10 mouse cellular contexts compared by ENCODE assay signal in the genomic region with DNA sequence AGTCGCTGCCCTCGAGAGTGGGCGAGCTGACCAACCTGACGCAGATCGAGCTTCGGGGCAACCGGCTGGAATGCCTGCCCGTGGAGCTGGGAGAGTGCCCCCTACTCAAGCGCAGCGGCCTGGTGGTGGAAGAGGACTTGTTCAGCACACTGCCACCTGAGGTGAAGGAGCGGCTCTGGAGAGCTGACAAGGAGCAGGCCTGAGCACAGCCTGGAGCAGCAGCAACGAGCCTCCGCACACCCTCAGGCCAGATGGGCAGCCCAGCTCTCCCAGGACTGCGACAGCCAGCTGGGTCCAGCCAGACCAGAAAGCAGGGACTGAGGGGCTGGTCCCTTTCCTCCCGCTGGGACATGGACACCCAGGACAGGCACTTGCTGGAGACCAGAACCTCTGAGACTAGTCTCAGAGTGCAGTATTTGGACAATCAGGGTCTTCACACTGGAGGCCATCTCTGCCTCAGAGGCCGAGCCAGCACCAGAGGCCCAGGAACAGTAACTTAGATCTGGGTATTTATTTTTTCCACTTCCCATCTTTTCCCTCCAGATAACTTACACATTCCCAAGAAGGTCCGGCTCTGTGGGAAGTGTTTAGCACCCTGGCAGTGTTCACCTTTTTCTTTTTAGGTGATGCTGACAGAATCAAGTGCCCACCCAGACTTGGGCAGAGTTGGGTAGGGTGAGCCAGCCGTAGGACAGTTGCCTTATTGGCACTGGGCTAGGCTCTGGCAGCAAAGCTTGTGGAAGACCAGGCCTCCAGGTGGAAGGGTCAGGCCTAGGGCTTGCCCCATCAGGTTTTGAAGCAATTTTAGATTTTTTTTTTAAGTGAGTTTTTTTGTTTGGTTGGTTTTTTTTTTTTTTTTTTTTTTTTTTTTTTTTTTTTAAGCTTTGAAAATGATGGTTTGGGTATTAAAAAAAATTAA. TPM values are rescaled to one million over a fixed set of nuclear protein-coding genes. Genes with fewer than 3 reads are reported as not detected.
A peak's percentile ranks its signal among the peaks of the same experiment; 100 is the strongest.
DNase-seq lines count a peak whose midpoint lies in the region; ATAC-seq and TF ChIP-seq lines count a peak whose summit lies in the region.
"Had no signal": no experiment of that assay in that cellular context is flagged by ENCODE, and none has a peak within 500 bp of the region (broad histone marks: within the 10 kb centered on the region; RNA-seq: fewer than 3 reads in every experiment).

No protein-coding gene starts in this region.

- DNase-seq in cerebellum, adult 2 months = peak; percentile 40 to 56
- no peak for DNase-seq in cerebellum, adult 9-11 months
- DNase-seq in CH12.LX (ENCODE audit: extremely low read depth) = no peak
- no peak for DNase-seq in layer of hippocampus, postnatal 14 days (ENCODE audit: low spot score in 2 of 2)
- DNase-seq in urinary bladder, postnatal 14 days (ENCODE audit: low spot score) = no peak

- no peak overlapping the region for H3K9ac ChIP-seq in intestine, postnatal 0 days (ENCODE audit: low read depth, low read length)
- H3K9ac ChIP-seq in intestine, embryonic 15.5 days = no peak overlapping the region
- H3K9ac ChIP-seq in CH12.LX (ENCODE audit: insufficient read depth, low read depth) = no peak overlapping the region
- no peak overlapping the region for H3K9ac ChIP-seq in heart, embryonic 14.5 days (ENCODE audit: low read length)

- no peak overlapping the region for H3K4me3 ChIP-seq in cerebellum, adult 2 months (replicated peaks; ENCODE audit: insufficient read depth, low read depth, low read length)
- no peak overlapping the region for H3K4me3 ChIP-seq in intestine, postnatal 0 days (ENCODE audit: low read depth, low read length)
- H3K4me3 ChIP-seq in intestine, embryonic 15.5 days (replicated peaks) = no peak overlapping the region
- H3K4me3 ChIP-seq in CH12.LX (replicated peaks in 1 of 3; ENCODE audit: low read depth in 2 of 3, low read length in 2 of 3, poor library complexity in 1 of 3) = no peak overlapping the region
- H3K4me3 ChIP-seq in heart, embryonic 14.5 days (ENCODE audit: control insufficient read depth in 1 of 2, insufficient read depth in 1 of 2, low read depth in 1 of 2, low read length in 2 of 2) = no peak overlapping the region

- no peak for TF ChIP-seq RAD21 in CH12.LX (IDR thresholded peaks at IDR 0.05; ENCODE audit: low read depth, low read length)

- TF ChIP-seq POLR2A in cerebellum, adult 2 months (IDR thresholded peaks at IDR 0.05; ENCODE audit: borderline replicate concordance, insufficient read depth, low read length) = no peak
- TF ChIP-seq POLR2A in CH12.LX (IDR thresholded peaks at IDR 0.05; ENCODE audit: low read depth, low read length) = no peak

- no peaks in the 10 kb centered on the region for H3K9me3 ChIP-seq in intestine, postnatal 0 days (ENCODE audit: control insufficient read depth)
- H3K9me3 ChIP-seq in intestine, embryonic 15.5 days = no peaks in the 10 kb centered on the region
- H3K9me3 ChIP-seq in CH12.LX (replicated peaks; ENCODE audit: low read length) = no peaks in the 10 kb centered on the region
- no peaks in the 10 kb centered on the region for H3K9me3 ChIP-seq in heart, embryonic 14.5 days (ENCODE audit: control insufficient read depth, low read length)

- TF ChIP-seq CTCF in cerebellum, adult 2 months (IDR thresholded peaks at IDR 0.05; ENCODE audit: borderline replicate concordance, insufficient read depth, low read depth, low read length) = no peak
- no peak for TF ChIP-seq CTCF in intestine, postnatal 0 days (IDR thresholded peaks at IDR 0.05; ENCODE audit: low read depth)
- no peak for TF ChIP-seq CTCF in CH12.LX (conservative IDR thresholded peaks at IDR 0.05 in 1 of 2, IDR thresholded peaks at IDR 0.05 in 1 of 2; ENCODE audit: low read depth in 2 of 2, low read length in 2 of 2)

- peaks cover 61% of the 10 kb centered on the region for H3K36me3 ChIP-seq in intestine, postnatal 0 days (ENCODE audit: control insufficient read depth, insufficient read depth)
- H3K36me3 ChIP-seq in intestine, embryonic 15.5 days = peaks cover 26% of the 10 kb centered on the region
- peaks cover 24 to 71% of the 10 kb centered on the region in 2 experiments for H3K36me3 ChIP-seq in CH12.LX (replicated peaks in 1 of 2; ENCODE audit: control insufficient read depth in 1 of 2, insufficient read depth in 1 of 2, low read length in 1 of 2)
- peaks cover 64% of the 10 kb centered on the region for H3K36me3 ChIP-seq in heart, embryonic 14.5 days (ENCODE audit: control insufficient read depth, insufficient read depth, low read length)

- no peaks in the 10 kb centered on the region for H3K79me2 ChIP-seq in CH12.LX (replicated peaks; ENCODE audit: control insufficient read depth, extremely low read depth, insufficient read depth, poor library complexity, severe bottlenecking)

- dilution Hi-C loops in CH12.LX (cut with MboI; ENCODE audit: extremely low pct_ligation_motif_present, extremely low pct_unique_long_range_greater_than_20kb, low sequenced_read_pairs) = no loop called here

- peaks cover 61% of the 10 kb centered on the region for H3K4me1 ChIP-seq in cerebellum, adult 2 months (ENCODE audit: control insufficient read depth, insufficient read depth, low read length)
- 0 out of 2 replicates have a peak, but pooled peaks cover 12% of the 10 kb centered on the region for H3K4me1 ChIP-seq in intestine, postnatal 0 days (replicated peaks; ENCODE audit: control insufficient read depth, insufficient read depth, low read length)
- peaks cover 33% of the 10 kb centered on the region for H3K4me1 ChIP-seq in intestine, embryonic 15.5 days (replicated peaks)
- H3K4me1 ChIP-seq in CH12.LX (ENCODE audit: control insufficient read depth in 1 of 2, insufficient read depth in 2 of 2) = peaks cover 23 to 52% of the 10 kb centered on the region in 2 experiments
- peaks cover 62 to 76% of the 10 kb centered on the region in 2 experiments for H3K4me1 ChIP-seq in heart, embryonic 14.5 days (ENCODE audit: control insufficient read depth in 2 of 2, insufficient read depth in 2 of 2, low read length in 2 of 2)

- no peak for ATAC-seq in intestine, postnatal 0 days
- no peak for ATAC-seq in intestine, embryonic 15.5 days
- no peak for ATAC-seq in heart, embryonic 14.5 days (ENCODE audit: insufficient number of reproducible peaks, insufficient read depth, low FRiP score, low read depth)

- in situ Hi-C loops in CH12.LX (cut with MboI; ENCODE audit: low pct_ligation_motif_present, low pct_unique_long_range_greater_than_20kb, low sequenced_read_pairs) = no loop called here

- TF ChIP-seq EP300 in CH12.LX (IDR thresholded peaks at IDR 0.05; ENCODE audit: low read length) = no peak

- WGBS in cerebellum, adult 2 months = 28% methylated on average over 18 of the region's 18 CpGs
- WGBS in intestine, postnatal 0 days = 92% methylated on average over 18 of the region's 18 CpGs
- 90% methylated on average over 18 of the region's 18 CpGs for WGBS in intestine, embryonic 15.5 days
- WGBS in heart, embryonic 14.5 days = 87% methylated on average over 18 of the region's 18 CpGs

- H3K4me2 ChIP-seq in intestine, postnatal 0 days (replicated peaks; ENCODE audit: low read depth) = no peak overlapping the region
- no peak overlapping the region for H3K4me2 ChIP-seq in intestine, embryonic 15.5 days (replicated peaks)
- no peak overlapping the region for H3K4me2 ChIP-seq in CH12.LX (ENCODE audit: insufficient read depth, low read depth, poor library complexity, severe bottlenecking)
- H3K4me2 ChIP-seq in heart, embryonic 14.5 days (ENCODE audit: low read length) = no peak overlapping the region

- no peaks in the 10 kb centered on the region for H3K27me3 ChIP-seq in cerebellum, adult 2 months (ENCODE audit: control insufficient read depth, insufficient read depth, low read length)
- H3K27me3 ChIP-seq in intestine, postnatal 0 days (replicated peaks; ENCODE audit: control insufficient read depth, insufficient read depth, low read length) = no peaks in the 10 kb centered on the region
- H3K27me3 ChIP-seq in intestine, embryonic 15.5 days (replicated peaks) = no peaks in the 10 kb centered on the region
- no peaks in the 10 kb centered on the region for H3K27me3 ChIP-seq in CH12.LX (replicated peaks)
- H3K27me3 ChIP-seq in heart, embryonic 14.5 days (ENCODE audit: control insufficient read depth, insufficient read depth, low read length) = no peaks in the 10 kb centered on the region

- H3K27ac ChIP-seq in cerebellum, adult 2 months (ENCODE audit: insufficient read depth, low read length) = peak overlapping the region; percentile 82
- H3K27ac ChIP-seq in intestine, postnatal 0 days (ENCODE audit: low read depth, low read length) = peak overlapping the region; percentile 51
- no peak overlapping the region for H3K27ac ChIP-seq in intestine, embryonic 15.5 days
- H3K27ac ChIP-seq in CH12.LX (ENCODE audit: insufficient read depth, low read depth) = no peak overlapping the region
- H3K27ac ChIP-seq in heart, embryonic 14.5 days (replicated peaks in 1 of 2; ENCODE audit: control insufficient read depth in 1 of 2, insufficient read depth in 1 of 2, low read depth in 2 of 2, low read length in 2 of 2) = peak overlapping the region; percentile 8 to 51; a peak in 3 of 4 replicates

RNA-seq across cellular contexts. Expression of a gene that starts 3.8 kb away (rescaled TPM):
- polyA plus RNA-seq in cerebellum, adult 2 months (2012; rRNA removed) = 25.7 and 30.2 TPM in 2 replicates
- 3.1 and 3.7 TPM in 2 replicates for polyA plus RNA-seq in intestine, postnatal 0 days (2015; fragmentation: Nextera tagmentation; extraction: Ambion mirVana)
- 9.8 and 11.5 TPM in 2 replicates for polyA plus RNA-seq in intestine, embryonic 15.5 days (2015; fragmentation: Nextera tagmentation; extraction: Ambion mirVana)
- total RNA-seq in CH12.LX (2012; rRNA removed) (3.1 and 8.9 TPM in 2 replicates), CH12.LX (2014; rRNA removed) (5.7 and 7.1 TPM in 2 replicates)
- polyA plus RNA-seq in CH12.LX (2012; ENCODE audit: insufficient read length, low read depth) = 9.7 and 11.5 TPM in 2 replicates
- polyA plus RNA-seq in heart, embryonic 14.5 days (2014; fragmentation: Nextera tagmentation; extraction: Ambion mirVana) = 10.8 TPM in 2 replicates
- total RNA-seq in layer of hippocampus, postnatal 14 days (2021) = 10 to 100 TPM; 23.1 to 24.0 TPM

RNA-seq across cellular contexts. Expression of a gene that starts 18.7 kb away (rescaled TPM):
- not detected in 2 replicates for polyA plus RNA-seq in cerebellum, adult 2 months (2012; rRNA removed)
- polyA plus RNA-seq in intestine, postnatal 0 days (2015; fragmentation: Nextera tagmentation; extraction: Ambion mirVana) = not detected in 2 replicates
- polyA plus RNA-seq in intestine, embryonic 15.5 days (2015; fragmentation: Nextera tagmentation; extraction: Ambion mirVana) = not detected in 2 replicates
- total RNA-seq in CH12.LX (2012; rRNA removed) (not detected in 2 replicates), CH12.LX (2014; rRNA removed) (not detected in 2 replicates)
- polyA plus RNA-seq in CH12.LX (2012; ENCODE audit: insufficient read length, low read depth) = 7.4 TPM in 1 of 2 replicates, not detected in the other
- not detected in 2 replicates for polyA plus RNA-seq in heart, embryonic 14.5 days (2014; fragmentation: Nextera tagmentation; extraction: Ambion mirVana)
- total RNA-seq in layer of hippocampus, postnatal 14 days (2021) = not detected
- total RNA-seq: left cerebral cortex, postnatal 14 days had no signal
- polyA plus RNA-seq: intestine, embryonic 14.5 days had no signal

RNA-seq across cellular contexts. Expression of a gene that starts 21.8 kb away (rescaled TPM):
- 8.5 and 8.6 TPM in 2 replicates for polyA plus RNA-seq in cerebellum, adult 2 months (2012; rRNA removed)
- 0.03 and 0.04 TPM in 2 replicates for polyA plus RNA-seq in intestine, postnatal 0 days (2015; fragmentation: Nextera tagmentation; extraction: Ambion mirVana)
- 0.21 and 0.29 TPM in 2 replicates for polyA plus RNA-seq in intestine, embryonic 15.5 days (2015; fragmentation: Nextera tagmentation; extraction: Ambion mirVana)
- 0.46 and 0.64 TPM in 2 replicates for total RNA-seq in CH12.LX (2012; rRNA removed)
- 0.27 TPM in 2 replicates for total RNA-seq in CH12.LX (2014; rRNA removed)
- 0.35 and 0.36 TPM in 2 replicates for polyA plus RNA-seq in CH12.LX (2012; ENCODE audit: insufficient read length, low read depth)
- polyA plus RNA-seq in heart, embryonic 14.5 days (2014; fragmentation: Nextera tagmentation; extraction: Ambion mirVana) = 0.13 and 0.55 TPM in 2 replicates
- total RNA-seq in layer of hippocampus, postnatal 14 days (2021) = 1 to 10 TPM; 6.7 to 7.3 TPM

RNA-seq across cellular contexts. Expression of a gene that starts 24.0 kb away (rescaled TPM):
- 20.8 and 21.8 TPM in 2 replicates for polyA plus RNA-seq in cerebellum, adult 2 months (2012; rRNA removed)
- 23.7 and 24.7 TPM in 2 replicates for polyA plus RNA-seq in intestine, postnatal 0 days (2015; fragmentation: Nextera tagmentation; extraction: Ambion mirVana)
- polyA plus RNA-seq in intestine, embryonic 15.5 days (2015; fragmentation: Nextera tagmentation; extraction: Ambion mirVana) = 28.8 and 34.4 TPM in 2 replicates
- 17.4 and 18.1 TPM in 2 replicates for total RNA-seq in CH12.LX (2012; rRNA removed)
- 11.1 and 11.6 TPM in 2 replicates for total RNA-seq in CH12.LX (2014; rRNA removed)
- polyA plus RNA-seq in CH12.LX (2012; ENCODE audit: insufficient read length, low read depth) = 10.8 and 11.8 TPM in 2 replicates
- 33.0 and 33.4 TPM in 2 replicates for polyA plus RNA-seq in heart, embryonic 14.5 days (2014; fragmentation: Nextera tagmentation; extraction: Ambion mirVana)
- 10 to 100 TPM; 24.4 TPM for total RNA-seq in layer of hippocampus, postnatal 14 days (2021)

RNA-seq across cellular contexts. Expression of a gene that starts 24.0 kb away (rescaled TPM):
- polyA plus RNA-seq in cerebellum, adult 2 months (2012; rRNA removed) = 19.4 and 22.9 TPM in 2 replicates
- polyA plus RNA-seq in intestine, postnatal 0 days (2015; fragmentation: Nextera tagmentation; extraction: Ambion mirVana) = 7.1 and 9.1 TPM in 2 replicates
- 29.1 and 29.4 TPM in 2 replicates for polyA plus RNA-seq in intestine, embryonic 15.5 days (2015; fragmentation: Nextera tagmentation; extraction: Ambion mirVana)
- total RNA-seq in CH12.LX (2012; rRNA removed) (40.2 and 47.6 TPM in 2 replicates), CH12.LX (2014; rRNA removed) (19.7 and 20.9 TPM in 2 replicates)
- 58.8 and 61.2 TPM in 2 replicates for polyA plus RNA-seq in CH12.LX (2012; ENCODE audit: insufficient read length, low read depth)
- polyA plus RNA-seq in heart, embryonic 14.5 days (2014; fragmentation: Nextera tagmentation; extraction: Ambion mirVana) = 23.9 and 26.2 TPM in 2 replicates
- total RNA-seq in layer of hippocampus, postnatal 14 days (2021) = 10 to 100 TPM; 19.4 to 20.5 TPM

Comparison
In these comparisons a context has a peak if more than half of its experiments do, and no peak if none do; other contexts are left out.
1. DNase-seq: peak in cerebellum, adult 2 months (2 of 2); none in cerebellum, adult 9-11 months (single experiment), CH12.LX (single experiment), layer of hippocampus, postnatal 14 days (0 of 2) and urinary bladder, postnatal 14 days (single experiment).
2. H3K27ac ChIP-seq: peak in cerebellum, adult 2 months (single experiment), intestine, postnatal 0 days (single experiment) and heart, embryonic 14.5 days (2 of 2); none in intestine, embryonic 15.5 days (single experiment) and CH12.LX (single experiment).